Mouse (Mus musculus) heart, embryonic 12.5 days (tissue): ENCODE data around the gene Swi5. TPM values are rescaled to one million over a fixed set of nuclear protein-coding genes. Genes with fewer than 3 reads are reported as not detected.

Experiments
- ATAC-seq: fragments of 200-750 bp; cut with Nextera tagmentation; 2 replicates; pipeline ENCODE4 v1.8.0; 2017; ENCODE audit warnings: moderate TSS enrichment, moderate library complexity; ENCODE audit not compliant: insufficient number of reproducible peaks, low FRiP score
- H3K27ac ChIP-seq: fragments of 300-500 bp; sonication (generic); 2 replicates; pipeline ENCODE4 v1.5.1; 2016; ENCODE audit warnings: mild to moderate bottlenecking, moderate library complexity; ENCODE audit not compliant: poor library complexity, severe bottlenecking
- H3K27me3 ChIP-seq: fragments of 300-500 bp; sonication (generic); replicated peaks from 2 replicates; pipeline ENCODE4 v1.6.1; 2016; ENCODE audit warnings: mild to moderate bottlenecking, moderate library complexity
- H3K36me3 ChIP-seq: fragments of 300-500 bp; sonication (generic); 2 replicates; pipeline ENCODE4 v1.6.1; 2016; ENCODE audit warnings: mild to moderate bottlenecking, moderate library complexity
- H3K4me1 ChIP-seq: fragments of 300-500 bp; sonication (generic); replicated peaks from 2 replicates; pipeline ENCODE4 v1.6.1; 2016; ENCODE audit warnings: mild to moderate bottlenecking
- H3K4me2 ChIP-seq: fragments of 300-500 bp; sonication (generic); 2 replicates; pipeline ENCODE4 v1.6.1; 2016; ENCODE audit warnings: mild to moderate bottlenecking, moderate library complexity
- H3K4me3 ChIP-seq: fragments of 300-500 bp; sonication (generic); 2 replicates; pipeline ENCODE4 v1.5.1; 2016; ENCODE audit warnings: mild to moderate bottlenecking
- H3K9ac ChIP-seq: fragments of 300-500 bp; sonication (generic); 2 replicates; pipeline ENCODE4 v1.6.1; 2016; ENCODE audit warnings: mild to moderate bottlenecking, moderate library complexity
- H3K9me3 ChIP-seq: fragments of 300-500 bp; sonication (generic); replicated peaks from 2 replicates; pipeline ENCODE4 v1.6.1; 2016; ENCODE audit warnings: mild to moderate bottlenecking, moderate library complexity
- whole genome bisulfite sequencing: fragments of 180-500 bp; shearing (Covaris S2); methylation state at CpG from one replicate; pipeline ENCODE4 v1.1.7; 2016; 5-methylcytosine and 5-hydroxymethylcytosine counted together
- polyA plus RNA-seq: library from polyadenylated mRNA; unstranded; fragments of >200 nt; fragmentation: Nextera tagmentation; extraction: Ambion mirVana; gene quantifications from 2 replicates; pipeline ENCODE4 v1.2.1, GENCODE M21; 2016

Gene Swi5
- polyA plus RNA-seq, 1 experiment from 2014 or later: 317 TPM

DNA sequence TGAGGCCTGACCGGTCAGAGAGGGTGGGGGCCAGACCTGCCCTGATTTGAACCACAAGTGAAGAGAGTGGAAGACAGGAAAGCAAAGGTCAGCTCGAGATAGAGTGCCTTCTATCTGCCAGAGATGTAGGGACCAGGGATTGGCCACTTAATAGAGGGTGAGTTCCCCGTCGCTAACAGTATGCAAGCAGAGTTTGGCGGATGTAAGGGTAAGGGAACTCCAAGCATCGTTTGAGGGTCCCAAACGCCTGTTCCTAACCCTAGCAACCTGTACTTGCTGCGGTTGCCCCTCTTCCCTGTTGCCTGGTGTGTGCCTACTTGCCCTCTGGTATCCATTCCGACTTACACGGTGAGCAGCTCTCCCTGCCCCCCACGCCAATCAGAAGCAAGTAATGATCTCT, 32.8 kb upstream of the Swi5 start:
- H3K9me3 ChIP-seq: no peaks in the 10 kb centered on the region
- WGBS: 62% methylated on average over 11 of the region's 11 CpGs
- H3K9ac ChIP-seq: no peak overlapping the region
- H3K27ac ChIP-seq: peak overlapping the region; percentile 58; the same call in 1 of the 2 replicates
- no peak overlapping the region for H3K4me2 ChIP-seq
- H3K36me3 ChIP-seq: no peaks in the 10 kb centered on the region
- peaks cover 39% of the 10 kb centered on the region for H3K27me3 ChIP-seq
- H3K4me3 ChIP-seq: no peak overlapping the region
- ATAC-seq: no peak
- peaks cover 55% of the 10 kb centered on the region for H3K4me1 ChIP-seq

DNA sequence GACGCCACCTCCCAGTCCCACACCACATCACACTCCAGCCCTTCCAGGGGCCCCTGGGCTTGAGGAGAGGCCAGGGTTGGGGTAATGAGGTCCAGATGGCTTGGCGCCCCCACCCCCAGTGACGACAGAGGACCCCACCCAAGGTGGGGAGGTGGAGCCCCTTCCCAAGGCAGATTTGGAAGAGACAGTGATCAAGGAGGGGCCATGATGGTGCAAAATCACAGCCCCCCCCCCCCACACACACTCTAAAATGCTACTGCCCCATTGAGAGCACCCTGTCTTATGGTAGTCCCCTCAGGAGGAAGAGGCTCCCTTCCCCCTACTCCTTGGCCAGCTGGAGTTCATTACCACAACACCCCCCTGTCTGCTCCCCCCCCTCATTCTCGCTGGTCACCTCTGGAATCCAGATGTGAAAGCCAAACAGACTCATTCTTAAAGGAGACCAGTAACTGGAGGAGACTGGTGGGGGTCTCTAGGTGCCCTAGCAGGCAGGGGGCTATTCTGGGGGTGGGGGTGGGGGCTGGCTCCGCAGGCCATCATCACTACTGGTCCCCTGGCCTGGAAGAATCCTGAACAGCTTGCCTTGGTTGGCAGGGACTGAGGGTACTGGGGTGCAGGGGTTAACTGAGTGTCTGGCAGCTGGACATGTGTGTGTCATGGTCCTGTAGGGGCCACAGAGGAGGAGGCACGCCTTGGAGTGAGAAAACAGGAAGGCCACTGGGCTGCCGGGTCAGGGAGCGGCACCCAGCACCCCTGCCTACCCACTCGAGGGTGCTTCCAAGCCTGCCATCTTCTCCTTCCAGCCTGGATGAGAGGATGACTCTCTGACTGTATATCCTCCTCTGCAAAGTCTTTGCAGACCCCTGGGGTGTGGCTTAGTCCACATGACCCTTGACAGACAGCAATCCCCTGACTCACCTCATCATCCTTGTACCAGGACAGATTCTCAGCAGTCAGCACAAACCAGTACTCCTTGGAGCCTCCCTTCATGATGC, 32.0 kb upstream of the Swi5 start:
- 36% methylated on average over 9 of the region's 9 CpGs for WGBS
- ATAC-seq: no peak
- Histone ChIP-seq H3K36me3 (no peaks in the 10 kb centered on the region), H3K9ac (no peak overlapping the region), H3K27me3 (peaks cover 40% of the 10 kb centered on the region), H3K4me3 (no peak overlapping the region), H3K4me2 (peak overlapping the region; percentile 33; the same call in 1 of the 2 replicates), H3K9me3 (no peaks in the 10 kb centered on the region), H3K27ac (peak overlapping the region; percentile 58), H3K4me1 (peaks cover 62% of the 10 kb centered on the region)

DNA sequence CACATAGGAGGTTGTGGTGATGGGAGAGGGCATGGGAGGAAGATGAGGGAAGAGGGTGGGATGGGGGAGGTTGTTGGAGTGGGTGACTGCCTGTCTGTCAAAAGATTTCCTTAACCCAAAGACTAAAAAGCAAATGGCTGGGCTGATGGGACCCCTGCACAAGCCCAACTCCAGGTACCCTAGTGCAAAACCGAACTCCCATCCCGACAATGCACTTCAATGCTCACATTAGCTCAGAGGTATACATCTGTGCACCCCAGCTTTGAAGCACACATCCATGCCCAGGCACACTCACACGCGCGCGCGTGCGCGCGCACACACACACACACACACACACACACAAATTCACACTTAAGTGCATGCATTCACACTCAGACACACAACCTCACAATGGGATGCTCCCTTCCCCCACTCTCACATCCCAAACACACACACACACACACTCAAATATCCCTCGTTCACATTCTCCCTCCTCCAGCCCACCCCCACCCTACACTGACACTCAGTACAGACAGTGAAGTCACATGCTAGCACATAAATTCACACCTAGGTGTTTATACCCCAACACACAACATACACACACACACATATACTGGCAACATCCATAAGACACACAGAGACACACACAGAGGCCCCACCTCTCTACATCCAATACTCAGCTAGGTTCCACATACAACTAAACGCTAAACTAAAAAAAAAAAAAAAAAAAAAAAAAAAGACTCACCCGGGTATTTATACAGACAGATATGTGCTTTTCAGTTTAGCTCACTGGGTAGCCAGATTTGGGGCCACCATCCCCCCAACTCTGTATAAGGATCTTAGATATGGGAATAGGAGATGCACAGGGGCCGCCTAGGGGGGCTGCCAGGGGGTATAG, 31.1 kb upstream of the Swi5 start:
- H3K9ac ChIP-seq: peak overlapping the region; percentile 73
- H3K9me3 ChIP-seq: no peaks in the 10 kb centered on the region
- H3K27ac ChIP-seq: peak overlapping the region; percentile 84
- no peak for ATAC-seq
- H3K4me3 ChIP-seq: peak overlapping the region; percentile 52
- peaks cover 43% of the 10 kb centered on the region for H3K27me3 ChIP-seq
- no peaks in the 10 kb centered on the region for H3K36me3 ChIP-seq
- WGBS: 66% methylated on average over 14 of the region's 14 CpGs
- peak overlapping the region; percentile 70 for H3K4me2 ChIP-seq
- H3K4me1 ChIP-seq: peaks cover 65% of the 10 kb centered on the region

DNA sequence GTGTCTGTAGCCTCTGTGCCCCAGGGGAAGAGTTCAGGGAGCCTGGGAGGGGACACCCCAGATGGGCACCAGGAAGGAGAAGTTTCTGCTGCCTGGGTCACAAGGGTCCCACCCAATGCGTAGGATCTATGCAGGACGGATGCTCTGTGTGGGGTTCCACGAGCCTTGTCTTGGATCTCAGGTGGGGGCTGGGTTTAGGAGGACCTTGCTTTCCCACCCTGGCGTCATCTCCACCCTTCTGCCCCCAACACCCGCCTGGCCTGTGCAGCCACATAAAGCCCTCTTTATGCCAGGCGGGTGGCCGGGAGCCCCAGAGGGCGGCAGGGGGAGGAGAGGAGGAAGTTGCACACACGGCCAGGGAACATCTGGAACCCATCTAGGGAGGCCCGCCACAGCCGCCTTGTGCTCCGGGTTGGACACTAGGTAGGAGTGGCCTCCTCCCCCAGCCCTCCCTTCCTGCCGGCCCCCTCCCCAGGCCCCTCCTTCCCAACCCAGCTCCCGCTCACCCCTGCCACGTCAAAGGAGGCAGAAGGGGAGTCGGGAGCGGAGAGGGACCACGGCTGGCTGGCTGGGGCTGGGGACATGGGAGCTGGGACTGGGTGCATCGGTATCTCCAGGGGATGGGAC, 30.0 kb upstream of the Swi5 start:
- WGBS: 12% methylated on average over 14 of the region's 19 CpGs
- peak overlapping the region; percentile 73 for H3K9ac ChIP-seq
- H3K4me2 ChIP-seq: peak overlapping the region; percentile 70
- H3K9me3 ChIP-seq: no peaks in the 10 kb centered on the region
- peak overlapping the region; percentile 52 for H3K4me3 ChIP-seq
- H3K4me1 ChIP-seq: peaks cover 65% of the 10 kb centered on the region
- H3K27ac ChIP-seq: peak overlapping the region; percentile 84
- ATAC-seq: peak; percentile 80
- peaks cover 38% of the 10 kb centered on the region for H3K27me3 ChIP-seq
- no peaks in the 10 kb centered on the region for H3K36me3 ChIP-seq

DNA sequence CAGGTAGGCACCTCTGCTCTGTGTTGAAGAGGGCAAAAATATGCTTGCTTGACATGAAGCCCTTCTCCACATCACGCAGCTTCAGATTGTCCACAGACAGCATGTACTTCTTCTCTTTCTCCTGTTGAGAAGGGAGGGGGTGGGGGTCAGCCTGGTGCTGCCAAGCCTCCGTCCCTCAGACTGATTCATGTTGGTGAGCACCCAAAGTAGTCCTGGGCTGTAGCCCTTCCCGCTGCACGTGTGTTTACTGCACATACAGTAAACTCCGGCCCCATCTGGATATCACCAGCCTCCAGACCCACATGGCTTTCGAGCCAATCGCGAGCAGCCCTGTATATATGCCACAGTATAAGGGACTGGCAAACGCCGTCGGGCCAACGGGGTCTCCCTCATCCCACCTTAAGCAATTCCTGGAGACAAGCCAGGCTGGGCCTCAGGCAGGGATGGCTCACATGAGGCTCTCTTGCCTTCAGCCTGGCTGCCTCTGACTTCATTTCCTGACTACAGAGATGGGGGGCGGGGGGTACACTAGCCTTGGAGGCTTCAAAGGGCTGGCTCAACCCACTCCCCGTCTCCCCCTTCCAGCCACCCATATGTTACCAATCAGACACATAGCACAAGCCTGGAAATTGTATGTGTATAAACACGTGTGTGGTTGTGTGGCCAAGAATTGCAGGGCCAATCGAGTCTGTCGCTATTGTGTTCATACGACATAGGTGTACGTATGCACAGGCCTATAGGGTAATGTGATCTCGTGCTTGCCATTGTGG, 29.2 kb upstream of the Swi5 start:
- ATAC-seq: peak; percentile 7
- H3K4me3 ChIP-seq: no peak overlapping the region
- no peaks in the 10 kb centered on the region for H3K36me3 ChIP-seq
- H3K9ac ChIP-seq: 0 out of 2 replicates have a peak overlapping the region, but pooled peaks have one; percentile 2
- peaks cover 34% of the 10 kb centered on the region for H3K27me3 ChIP-seq
- no peaks in the 10 kb centered on the region for H3K9me3 ChIP-seq
- peaks cover 67% of the 10 kb centered on the region for H3K4me1 ChIP-seq
- peak overlapping the region; percentile 70 for H3K4me2 ChIP-seq
- peak overlapping the region; percentile 77 for H3K27ac ChIP-seq
- 61% methylated on average over 20 of the region's 20 CpGs for WGBS

DNA sequence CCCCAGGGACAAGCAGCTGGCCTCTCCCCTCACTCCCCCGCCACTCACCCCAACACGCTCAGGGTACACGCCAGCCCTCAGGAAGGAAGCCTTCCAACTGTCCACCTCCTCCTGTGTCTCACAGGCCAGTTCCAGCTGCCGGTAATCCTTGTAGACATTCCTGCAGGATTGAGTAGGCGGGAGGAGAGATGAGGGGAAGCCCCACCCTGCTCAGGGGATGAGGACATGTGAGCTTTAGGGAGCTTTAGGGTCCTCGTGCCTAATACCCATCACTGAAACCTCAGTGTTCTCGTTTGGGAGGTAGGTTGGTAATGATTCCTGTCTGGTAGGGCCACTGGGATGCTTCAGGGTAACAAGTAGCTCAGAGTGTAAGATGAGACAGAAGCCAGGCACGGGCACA, 27.9 kb upstream of the Swi5 start:
- peak overlapping the region; percentile 6; the same call in 1 of the 2 replicates for H3K4me3 ChIP-seq
- no peak overlapping the region for H3K9ac ChIP-seq
- H3K4me1 ChIP-seq: peaks cover 75% of the 10 kb centered on the region
- no peak for ATAC-seq
- peaks cover 36% of the 10 kb centered on the region for H3K27me3 ChIP-seq
- peak overlapping the region; percentile 21 for H3K4me2 ChIP-seq
- no peaks in the 10 kb centered on the region for H3K9me3 ChIP-seq
- H3K36me3 ChIP-seq: no peaks in the 10 kb centered on the region
- peak overlapping the region; percentile 77 for H3K27ac ChIP-seq
- 6% methylated on average over 8 of the region's 8 CpGs for WGBS

DNA sequence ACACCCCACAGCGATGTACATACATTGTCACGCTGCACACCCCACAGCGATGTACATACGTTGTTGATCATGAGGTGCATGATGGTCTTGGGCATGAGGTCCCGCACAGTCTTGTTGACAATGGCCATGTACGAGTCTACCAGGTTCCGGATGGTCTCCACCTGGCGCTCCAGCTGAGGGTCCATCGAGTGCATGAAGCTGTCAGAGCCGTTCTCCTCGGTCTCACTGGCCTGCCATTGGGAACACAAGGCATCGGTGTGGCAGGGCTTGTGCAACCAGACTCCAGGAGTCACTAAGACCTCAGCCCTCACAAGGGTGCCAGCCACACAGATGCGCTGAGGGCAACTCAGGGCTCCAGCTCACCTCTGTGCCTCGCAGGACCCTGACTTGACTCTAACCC, 27.0 kb upstream of the Swi5 start:
- H3K36me3 ChIP-seq: peaks cover 6% of the 10 kb centered on the region
- H3K27me3 ChIP-seq: peaks cover 32% of the 10 kb centered on the region
- H3K4me2 ChIP-seq: no peak overlapping the region

DNA sequence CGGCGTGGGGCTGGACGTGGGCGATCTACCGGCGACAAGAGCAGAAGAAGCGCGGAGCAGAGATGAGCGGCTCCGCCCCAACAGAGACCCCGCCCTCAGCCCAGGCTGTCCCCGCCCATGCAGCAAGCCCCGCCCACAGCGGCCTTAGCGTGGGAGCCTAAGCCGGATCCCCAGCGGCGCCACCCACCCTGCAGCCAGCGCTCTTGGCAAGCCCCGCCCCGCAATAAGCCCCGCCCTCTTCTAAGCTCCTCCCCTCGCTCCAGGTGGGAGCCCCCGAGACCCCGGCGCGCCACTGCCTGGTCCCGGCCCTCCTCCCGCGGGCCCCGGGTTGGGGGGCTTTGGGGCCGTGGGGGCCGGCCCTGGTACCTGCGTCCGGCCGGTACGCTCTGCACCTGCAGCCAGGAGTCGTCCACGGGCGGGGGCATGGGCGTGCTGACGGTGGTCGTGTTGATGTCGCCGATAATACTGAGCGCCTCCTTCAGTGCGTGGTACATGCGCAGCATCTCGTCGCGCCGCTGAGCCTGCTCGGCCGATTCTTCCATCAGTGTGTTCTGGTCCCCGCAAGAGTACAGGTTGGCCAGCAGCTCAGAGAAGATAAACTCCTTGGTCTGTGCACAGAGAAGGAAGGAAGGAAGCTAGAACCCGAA, 24.6 kb upstream of the Swi5 start:
- WGBS: under 1% methylated on average over 55 of the region's 56 CpGs
- Histone ChIP-seq H3K27me3 (peaks cover 19% of the 10 kb centered on the region), H3K4me1 (peaks cover 50% of the 10 kb centered on the region), H3K9me3 (no peaks in the 10 kb centered on the region), H3K4me2 (peak overlapping the region; percentile 99), H3K4me3 (peak overlapping the region; percentile 69), H3K36me3 (peaks cover 27% of the 10 kb centered on the region), H3K9ac (peak overlapping the region; percentile 86), H3K27ac (no peak overlapping the region)
- ATAC-seq: peak; percentile 86

More for the DNA sequence above, 27.0 kb upstream of the Swi5 start:
- Histone ChIP-seq H3K27ac (peak overlapping the region; percentile 77), H3K4me3 (no peak overlapping the region), H3K9me3 (no peaks in the 10 kb centered on the region), H3K9ac (no peak overlapping the region), H3K4me1 (peaks cover 72% of the 10 kb centered on the region)
- ATAC-seq: no peak
- WGBS: 92% methylated on average over 14 of the region's 14 CpGs

DNA sequence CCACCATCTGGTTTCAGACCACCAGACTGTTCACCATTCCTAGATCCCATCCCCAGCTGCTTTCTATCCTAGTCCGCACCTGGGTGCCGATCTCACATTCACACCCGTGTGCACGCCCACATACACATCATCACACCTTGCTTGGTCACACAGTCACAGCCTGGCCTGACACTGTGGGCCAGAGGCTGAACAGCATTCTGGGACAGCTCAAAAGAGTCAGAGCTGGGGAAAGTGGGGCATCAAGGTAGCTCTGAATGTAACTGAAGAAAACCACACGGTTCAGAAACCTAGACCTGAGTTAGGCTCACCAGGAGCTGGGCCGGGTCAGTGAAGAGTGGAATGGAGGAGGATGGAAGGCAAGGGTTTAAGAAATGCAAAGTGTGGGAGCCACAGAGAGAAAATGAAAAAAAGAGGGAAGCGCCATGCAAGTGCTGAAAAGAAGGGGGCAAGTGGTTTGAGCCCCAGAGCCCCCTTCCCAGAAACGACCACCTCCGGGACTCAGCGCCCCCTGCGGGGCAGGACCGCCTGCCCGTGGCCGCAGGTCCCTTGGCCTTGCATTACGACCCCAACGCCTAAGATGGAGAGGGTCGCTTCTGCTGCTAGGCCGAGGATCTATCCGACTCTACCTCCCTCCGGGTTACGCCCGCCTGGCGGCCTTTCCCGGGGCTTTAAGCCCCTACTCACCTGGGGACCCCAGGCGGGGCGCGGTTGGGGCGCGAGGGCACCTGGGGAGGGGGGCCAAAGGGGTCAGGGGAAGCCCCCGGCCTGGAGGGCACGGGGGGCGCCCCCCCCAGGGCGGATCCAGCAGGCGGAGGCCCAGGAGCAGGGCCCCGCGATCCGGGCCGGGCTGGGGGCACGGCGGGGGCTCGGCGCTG, 23.8 kb upstream of the Swi5 start:
- H3K4me3 ChIP-seq: peak overlapping the region; percentile 69
- H3K27ac ChIP-seq: no peak overlapping the region
- 11% methylated on average over 35 of the region's 42 CpGs for WGBS
- peaks cover 42% of the 10 kb centered on the region for H3K4me1 ChIP-seq
- peak overlapping the region; percentile 86 for H3K9ac ChIP-seq
- ATAC-seq: no peak; the same call in 1 of the 2 replicates
- H3K27me3 ChIP-seq: peaks cover 13% of the 10 kb centered on the region
- H3K36me3 ChIP-seq: peaks cover 35% of the 10 kb centered on the region
- peak overlapping the region; percentile 99 for H3K4me2 ChIP-seq
- H3K9me3 ChIP-seq: no peaks in the 10 kb centered on the region
